Mouse (Mus musculus) embryonic facial prominence, embryonic 14.5 days (tissue): ENCODE results near the gene Teddm2. TPM values are rescaled to one million over a fixed set of nuclear protein-coding genes. Genes with fewer than 3 reads are reported as not detected.

Source experiments
- ATAC-seq: fragments of 200-750 bp; cut with Nextera tagmentation; 2 replicates; pipeline ENCODE4 v1.8.0; 2017; ENCODE audit warnings: low read depth, moderate number of reproducible peaks, moderate TSS enrichment
- DNase-seq: peaks from one replicate; pipeline ENCODE4 v3.0.0-alpha.2; 2015; ENCODE audit warnings: low spot score
- H3K27ac ChIP-seq: fragments of 300-500 bp; sonication (generic); replicated peaks from 2 replicates; pipeline ENCODE4 v1.5.1; 2014; ENCODE audit warnings: low read depth, mild to moderate bottlenecking, low read length, moderate library complexity
- H3K27me3 ChIP-seq: fragments of 300-500 bp; sonication (generic); replicated peaks from 2 replicates; pipeline ENCODE4 v1.6.1; 2014; ENCODE audit warnings: low read length; ENCODE audit not compliant: control insufficient read depth, insufficient read depth
- H3K36me3 ChIP-seq: fragments of 300-500 bp; sonication (generic); 2 replicates; pipeline ENCODE4 v1.6.1; 2014; ENCODE audit warnings: low read length, mixed read lengths; ENCODE audit not compliant: control insufficient read depth, insufficient read depth
- H3K4me1 ChIP-seq: fragments of 300-500 bp; sonication (generic); 2 replicates; pipeline ENCODE4 v1.6.1; 2014; ENCODE audit warnings: antibody characterized with exemption, low read length; ENCODE audit not compliant: control insufficient read depth, insufficient read depth
- H3K4me2 ChIP-seq: fragments of 300-500 bp; sonication (generic); 2 replicates; pipeline ENCODE4 v1.6.1; 2014; ENCODE audit warnings: low read depth, mild to moderate bottlenecking, low read length, moderate library complexity, mixed read lengths
- H3K4me3 ChIP-seq: fragments of 300-500 bp; sonication (generic); 2 replicates; pipeline ENCODE4 v1.5.1; 2014; ENCODE audit warnings: low read depth, mild to moderate bottlenecking, low read length
- H3K9ac ChIP-seq: fragments of 300-500 bp; sonication (generic); 2 replicates; pipeline ENCODE4 v1.6.1; 2014; ENCODE audit warnings: low read depth, mild to moderate bottlenecking, low read length, moderate library complexity, mixed read lengths
- H3K9me3 ChIP-seq: fragments of 300-500 bp; sonication (generic); 2 replicates; pipeline ENCODE4 v1.6.1; 2016; ENCODE audit warnings: low read length; ENCODE audit not compliant: control insufficient read depth
- WGBS: fragments of 180-500 bp; shearing (Covaris S2); extraction: QIAGEN DNeasy Blood & Tissue Kit; methylation state at CpG from one replicate; pipeline ENCODE4 v1.1.7; 2014; 5-methylcytosine and 5-hydroxymethylcytosine counted together
- polyA plus RNA-seq: library from polyadenylated mRNA; unstranded; fragments of >200 nt; fragmentation: Nextera tagmentation; extraction: Ambion mirVana; gene quantifications from 2 replicates; pipeline ENCODE4 v1.2.1, GENCODE M21; 2014

Gene Teddm2
- polyA plus RNA-seq, 1 experiment from 2014 or later = 0.97 TPM

DNA sequence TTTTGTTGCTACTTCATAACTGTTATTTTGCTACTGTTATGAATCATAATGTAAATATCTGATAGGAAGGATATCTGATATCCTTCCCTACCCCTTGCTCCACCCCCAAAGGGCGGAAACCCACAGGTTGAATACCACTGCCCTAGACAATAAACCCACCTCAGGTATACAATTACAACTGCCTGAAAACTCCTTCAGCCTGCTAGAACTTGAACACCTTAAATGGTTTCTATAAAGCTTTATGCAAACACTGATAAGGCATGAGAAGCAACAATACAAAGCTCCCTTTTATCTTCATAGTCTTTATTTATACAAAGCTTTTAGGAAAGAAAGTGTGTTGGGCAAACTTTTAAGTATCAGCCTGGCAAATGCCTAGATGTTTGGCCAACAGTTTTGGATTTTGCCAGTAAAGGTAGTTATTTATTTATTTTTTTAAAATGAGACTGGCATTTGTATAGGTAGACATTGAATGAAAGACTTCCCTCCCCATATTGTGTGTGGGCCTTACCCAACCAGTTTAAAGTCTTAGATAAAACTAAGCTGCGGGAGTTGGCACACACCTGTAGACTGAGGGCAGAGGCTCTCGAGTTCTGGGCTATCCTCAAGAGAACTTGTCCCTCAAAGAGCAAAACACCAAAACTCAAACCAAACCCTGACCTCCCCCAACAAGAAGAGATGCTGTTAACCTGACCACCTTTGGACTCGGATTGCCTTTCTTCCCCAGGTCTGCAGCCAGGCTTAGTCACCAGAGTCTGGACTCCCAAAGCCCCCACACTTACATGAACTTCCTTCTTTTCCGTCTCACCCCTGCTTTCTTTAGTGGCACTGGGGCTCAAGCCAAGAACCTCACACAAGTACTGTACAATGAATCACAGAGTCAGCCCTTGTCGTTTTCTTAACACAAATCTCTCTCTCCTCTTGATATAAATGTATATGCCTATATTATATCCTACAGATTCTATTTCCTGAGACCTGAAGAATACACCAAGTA lies 24.7 kb upstream of the Teddm2 start:
- WGBS = 80% methylated on average over 6 of the region's 6 CpGs
- ATAC-seq = no peak
- Histone ChIP-seq H3K36me3 (no peaks in the 10 kb centered on the region), H3K27me3 (no peaks in the 10 kb centered on the region), H3K4me1 (no peaks in the 10 kb centered on the region), H3K9ac (no peak overlapping the region), H3K27ac (no peak overlapping the region), H3K9me3 (no peaks in the 10 kb centered on the region), H3K4me2 (no peak overlapping the region), H3K4me3 (no peak overlapping the region)
- DNase-seq = no peak

DNA sequence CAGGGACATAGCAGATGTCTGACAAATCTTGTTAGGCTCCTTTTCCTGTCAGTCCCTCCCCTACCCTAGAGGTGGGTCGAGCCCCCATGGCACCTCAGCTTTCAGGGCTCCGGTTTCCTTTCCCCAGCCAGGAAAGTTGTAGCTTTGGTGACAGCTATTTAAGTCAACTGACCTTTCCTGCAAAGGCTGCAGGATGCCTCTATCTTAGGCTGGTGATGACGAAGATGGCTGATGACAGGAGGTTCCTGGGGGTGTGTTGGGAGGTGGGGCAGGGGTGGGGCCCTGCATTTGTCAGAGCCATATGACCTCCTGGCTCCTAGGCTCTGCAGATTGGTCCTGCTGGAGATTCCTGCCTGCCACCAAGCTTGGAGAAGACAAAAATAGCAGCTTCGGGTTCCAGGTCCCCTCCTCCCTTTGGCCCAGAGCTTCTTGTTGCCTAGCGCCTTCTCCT lies 22.6 kb upstream of the Teddm2 start:
- ATAC-seq (no peak), DNase-seq (no peak)
- Histone ChIP-seq H3K27me3 (no peaks in the 10 kb centered on the region), H3K36me3 (no peaks in the 10 kb centered on the region), H3K9ac (no peak overlapping the region), H3K9me3 (no peaks in the 10 kb centered on the region), H3K4me3 (no peak overlapping the region), H3K27ac (no peak overlapping the region), H3K4me1 (no peaks in the 10 kb centered on the region), H3K4me2 (no peak overlapping the region)
- WGBS = 30% methylated on average over 5 of the region's 5 CpGs

DNA sequence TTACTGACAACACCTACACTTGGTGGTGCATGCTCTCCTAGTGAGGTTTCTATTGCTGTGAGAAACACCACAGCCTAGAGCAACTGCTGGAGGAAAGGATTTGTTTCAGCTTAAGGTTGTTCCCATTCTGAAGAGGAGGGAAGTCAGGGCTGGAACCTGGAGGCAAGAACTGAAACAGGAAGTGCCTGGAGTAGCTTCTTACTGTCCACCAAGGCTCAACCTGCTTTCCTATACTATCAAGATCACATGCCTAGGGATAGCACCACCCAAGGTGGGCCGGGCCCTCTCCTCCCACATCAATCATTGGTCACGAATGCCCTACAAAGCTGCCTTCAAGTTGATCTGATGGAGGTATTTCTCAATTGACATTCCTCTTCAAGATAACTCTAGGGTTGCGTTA lies 21.6 kb upstream of the Teddm2 start:
- Histone ChIP-seq H3K4me1 (no peaks in the 10 kb centered on the region), H3K27me3 (no peaks in the 10 kb centered on the region), H3K36me3 (no peaks in the 10 kb centered on the region), H3K9me3 (no peaks in the 10 kb centered on the region), H3K9ac (no peak overlapping the region), H3K27ac (no peak overlapping the region), H3K4me2 (no peak overlapping the region), H3K4me3 (no peak overlapping the region)
- DNase-seq (no peak), ATAC-seq (no peak)
- 94% methylated on average over 3 of the region's 3 CpGs for WGBS

DNA sequence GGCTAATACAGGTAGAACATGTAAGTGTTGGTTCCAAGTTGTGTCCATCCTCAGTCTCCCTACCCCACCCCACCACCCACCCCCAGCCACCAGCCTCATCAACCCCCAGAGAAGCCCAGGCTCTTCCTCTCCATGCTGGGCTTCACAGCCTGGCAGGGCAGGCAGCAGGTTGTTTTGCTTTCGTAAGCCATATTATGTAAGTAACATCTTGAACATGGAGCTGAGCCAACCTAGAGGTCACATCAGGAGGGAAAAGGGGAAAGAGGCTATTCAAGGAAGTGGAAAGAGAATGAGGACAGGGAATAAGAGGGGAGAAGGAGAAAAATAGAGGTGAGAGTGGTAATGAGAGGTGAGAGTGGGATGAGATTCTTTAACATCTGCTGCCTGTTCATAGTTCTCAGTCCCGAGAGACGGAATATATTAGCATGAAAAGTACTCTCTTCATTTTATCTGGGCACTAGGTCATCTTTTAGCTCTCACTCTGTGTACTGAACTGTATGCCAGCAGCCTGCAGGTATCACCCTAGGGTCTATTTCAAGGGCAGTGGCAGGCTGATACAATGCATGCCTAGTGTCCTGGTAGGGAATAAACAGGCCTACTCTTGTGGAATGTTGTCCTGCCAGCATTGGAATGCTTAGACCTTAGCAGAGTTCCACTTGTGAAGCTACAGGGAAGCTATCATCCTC lies 18.6 kb upstream of the Teddm2 start:
- H3K9me3 ChIP-seq = no peaks in the 10 kb centered on the region
- no peaks in the 10 kb centered on the region for H3K27me3 ChIP-seq
- 74% methylated on average over 3 of the region's 3 CpGs for WGBS
- DNase-seq (no peak), ATAC-seq (no peak)
- H3K27ac ChIP-seq = no peak overlapping the region
- H3K4me2 ChIP-seq = no peak overlapping the region
- H3K4me1 ChIP-seq = no peaks in the 10 kb centered on the region
- no peak overlapping the region for H3K9ac ChIP-seq
- H3K36me3 ChIP-seq = no peaks in the 10 kb centered on the region
- H3K4me3 ChIP-seq = no peak overlapping the region

DNA sequence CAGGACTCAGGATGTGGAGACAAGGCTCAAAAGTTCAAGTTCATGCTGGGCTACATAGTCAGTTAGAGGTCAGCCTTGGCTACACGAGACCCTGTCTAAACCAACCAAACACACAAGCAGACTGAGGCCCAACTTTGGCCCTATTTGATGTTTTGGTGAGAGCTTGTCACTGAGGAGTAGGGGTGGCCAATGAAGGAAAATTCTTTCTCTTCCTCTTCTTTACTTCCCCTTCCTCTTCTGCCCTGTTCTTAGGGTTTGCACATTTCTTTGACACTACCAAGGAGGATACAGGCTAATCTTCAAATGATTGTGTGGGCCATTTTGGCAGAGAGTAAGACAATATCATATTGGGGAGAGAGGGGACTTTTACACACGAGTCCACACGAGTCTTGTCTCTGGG lies 13.8 kb upstream of the Teddm2 start:
- H3K36me3 ChIP-seq = peaks cover 16% of the 10 kb centered on the region
- H3K4me3 ChIP-seq = no peak overlapping the region
- ATAC-seq (no peak), DNase-seq (no peak)
- no peak overlapping the region for H3K27ac ChIP-seq
- 78% methylated on average over 3 of the region's 3 CpGs for WGBS
- H3K9ac ChIP-seq = no peak overlapping the region
- H3K4me1 ChIP-seq = no peaks in the 10 kb centered on the region
- no peaks in the 10 kb centered on the region for H3K27me3 ChIP-seq
- H3K9me3 ChIP-seq = no peaks in the 10 kb centered on the region
- H3K4me2 ChIP-seq = no peak overlapping the region

DNA sequence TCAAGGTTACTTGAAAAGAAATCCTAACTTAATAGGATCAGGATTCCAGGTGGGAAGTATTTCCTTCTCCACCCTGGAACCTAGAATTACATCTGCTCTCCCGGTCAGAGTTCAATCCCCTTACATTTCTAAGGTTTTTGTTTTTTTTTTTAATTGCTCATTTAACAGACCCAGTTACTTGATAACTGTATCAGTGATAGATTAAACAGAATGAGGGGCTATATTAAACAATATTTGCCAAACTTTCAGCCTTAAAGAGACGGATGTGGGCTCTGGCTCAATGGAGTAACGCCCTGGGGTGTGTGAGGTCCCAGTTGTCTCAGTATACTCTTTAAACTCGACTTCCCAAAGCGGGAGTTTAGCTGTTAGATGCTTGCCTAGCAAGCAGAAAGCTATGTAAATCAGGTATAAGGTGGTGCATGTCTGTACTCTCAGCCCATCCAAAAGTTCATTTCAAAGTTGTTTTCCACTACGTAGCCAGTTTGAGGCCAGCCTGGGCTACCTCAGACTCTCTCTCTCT lies 11.3 kb upstream of the Teddm2 start:
- H3K27ac ChIP-seq = no peak overlapping the region
- H3K36me3 ChIP-seq = peaks cover 41% of the 10 kb centered on the region
- WGBS = 84% methylated on average over 6 of the region's 6 CpGs
- no peak overlapping the region for H3K4me2 ChIP-seq
- ATAC-seq = no peak
- H3K4me3 ChIP-seq = no peak overlapping the region
- no peak for DNase-seq
- H3K9me3 ChIP-seq = no peaks in the 10 kb centered on the region
- no peaks in the 10 kb centered on the region for H3K27me3 ChIP-seq
- H3K4me1 ChIP-seq = no peaks in the 10 kb centered on the region
- no peak overlapping the region for H3K9ac ChIP-seq

DNA sequence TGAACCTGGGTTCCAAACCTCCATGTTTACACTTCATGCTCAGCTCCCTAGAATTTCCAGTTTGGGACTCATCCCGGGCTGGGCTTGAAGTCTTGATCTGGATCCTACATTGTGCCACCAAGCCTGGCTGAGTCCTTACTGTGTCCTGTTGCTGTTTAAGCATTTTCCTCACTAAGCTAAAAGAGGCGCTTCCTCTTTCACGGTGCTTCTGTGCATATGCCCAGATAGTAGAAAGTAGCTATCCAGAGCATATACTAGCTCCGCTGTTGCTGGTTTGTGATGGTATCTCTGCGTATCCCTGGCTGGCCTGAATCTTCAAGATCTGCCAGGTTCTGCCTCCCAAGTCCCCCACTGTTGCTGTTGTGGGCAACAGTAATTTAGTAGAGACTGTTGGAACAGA lies 10.4 kb upstream of the Teddm2 start:
- no peaks in the 10 kb centered on the region for H3K4me1 ChIP-seq
- no peak overlapping the region for H3K4me3 ChIP-seq
- H3K9ac ChIP-seq = no peak overlapping the region
- H3K4me2 ChIP-seq = no peak overlapping the region
- no peak for DNase-seq
- no peak for ATAC-seq
- no peak overlapping the region for H3K27ac ChIP-seq
- H3K36me3 ChIP-seq = peaks cover 49% of the 10 kb centered on the region
- H3K27me3 ChIP-seq = no peaks in the 10 kb centered on the region
- no peaks in the 10 kb centered on the region for H3K9me3 ChIP-seq
- 89% methylated on average over 5 of the region's 5 CpGs for WGBS

DNA sequence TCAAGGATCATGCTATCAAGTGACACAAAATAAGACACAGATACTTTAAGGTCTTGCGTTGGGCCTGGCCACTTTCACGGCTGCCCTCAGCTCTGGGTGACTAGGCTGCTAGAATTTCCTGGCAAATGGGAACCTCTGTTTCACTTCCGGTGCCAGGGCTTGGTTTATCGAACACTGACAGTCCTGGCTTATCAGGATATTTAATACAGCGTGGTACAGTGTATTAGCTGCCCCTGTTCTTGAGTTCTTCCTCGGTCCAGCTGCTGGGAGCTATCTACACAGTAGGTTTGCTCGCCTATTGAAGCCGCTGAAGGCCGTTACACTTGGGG lies 9.9 kb upstream of the Teddm2 start:
- H3K27ac ChIP-seq = no peak overlapping the region

More for the DNA sequence above, 9.9 kb upstream of the Teddm2 start:
- WGBS = 83% methylated on average over 9 of the region's 9 CpGs
- H3K9me3 ChIP-seq = no peaks in the 10 kb centered on the region
- ATAC-seq = no peak
- H3K4me1 ChIP-seq = no peaks in the 10 kb centered on the region
- no peak overlapping the region for H3K4me3 ChIP-seq
- no peak overlapping the region for H3K9ac ChIP-seq
- no peak for DNase-seq
- H3K27me3 ChIP-seq = no peaks in the 10 kb centered on the region
- no peak overlapping the region for H3K4me2 ChIP-seq
- peaks cover 54% of the 10 kb centered on the region for H3K36me3 ChIP-seq
